Mouse (Mus musculus) right cerebral cortex, postnatal 25 days (tissue): ENCODE data around the gene Znfx1.
A peak's percentile ranks its signal among the peaks of the same experiment; 100 is the strongest.

Experiments
- DNase-seq: peaks from one replicate; pipeline ENCODE4 v3.0.0; 2022

The Znfx1 gene

GRCm38 (mm10) chr2:167062965-167063880 lies at the start of gene Znfx1:
Gene Znfx1 (minus strand): TSS chr2:167063015.
- DNase-seq, result peak; percentile 95

GRCm38 (mm10) chr2:167112259-167112658 lies 49.4 kb upstream of the Znfx1 start:
- no peak for DNase-seq

- DNase-seq, result no peak
These were observed 46.7 kb upstream of the Znfx1 start for GRCm38 (mm10) chr2:167109506-167109905.

- DNase-seq, result no peak
These were observed 40.7 kb upstream of the Znfx1 start for GRCm38 (mm10) chr2:167103546-167103945.

GRCm38 (mm10) chr2:167101743-167102441 lies 39.1 kb upstream of the Znfx1 start:
- no peak for DNase-seq

GRCm38 (mm10) chr2:167094688-167095087 lies 31.9 kb upstream of the Znfx1 start:
- no peak for DNase-seq

- no peak for DNase-seq
These were observed 30.5 kb upstream of the Znfx1 start for GRCm38 (mm10) chr2:167093171-167093900.

GRCm38 (mm10) chr2:167090271-167090670 lies 27.5 kb upstream of the Znfx1 start:
- no peak for DNase-seq

GRCm38 (mm10) chr2:167086836-167087235 lies 24.0 kb upstream of the Znfx1 start:
- no peak for DNase-seq

- DNase-seq, result no peak
These were observed 23.3 kb upstream of the Znfx1 start for GRCm38 (mm10) chr2:167086092-167086491.

- no peak for DNase-seq
These were observed 18.8 kb upstream of the Znfx1 start for GRCm38 (mm10) chr2:167081639-167082038.

- DNase-seq, result no peak
These were observed 18.3 kb upstream of the Znfx1 start for GRCm38 (mm10) chr2:167081135-167081534.

- DNase-seq, result no peak
These were observed 17.6 kb upstream of the Znfx1 start for GRCm38 (mm10) chr2:167080387-167080786.

GRCm38 (mm10) chr2:167079535-167080257 lies 16.9 kb upstream of the Znfx1 start:
- DNase-seq, result peak; percentile 84

- peak; percentile 58 for DNase-seq
These were observed 16.2 kb upstream of the Znfx1 start for GRCm38 (mm10) chr2:167078931-167079495.

GRCm38 (mm10) chr2:167078486-167078885 lies 15.7 kb upstream of the Znfx1 start:
- DNase-seq, result no peak

- no peak for DNase-seq
These were observed 14.6 kb upstream of the Znfx1 start for GRCm38 (mm10) chr2:167077199-167077962.

GRCm38 (mm10) chr2:167076759-167077158 lies 13.9 kb upstream of the Znfx1 start:
- DNase-seq, result no peak

- DNase-seq, result no peak
These were observed 13.5 kb upstream of the Znfx1 start for GRCm38 (mm10) chr2:167076352-167076751.

GRCm38 (mm10) chr2:167074587-167074986 lies 11.8 kb upstream of the Znfx1 start:
- DNase-seq, result no peak
